Mouse (Mus musculus): Measurements from ENCODE around the gene Lin37. TPM values are rescaled to one million over a fixed set of nuclear protein-coding genes. Genes with fewer than 3 reads are reported as not detected.

The Lin37 gene
- polyA plus RNA-seq, 1 experiment from 2014 or later, result 49.1 TPM

DNA sequence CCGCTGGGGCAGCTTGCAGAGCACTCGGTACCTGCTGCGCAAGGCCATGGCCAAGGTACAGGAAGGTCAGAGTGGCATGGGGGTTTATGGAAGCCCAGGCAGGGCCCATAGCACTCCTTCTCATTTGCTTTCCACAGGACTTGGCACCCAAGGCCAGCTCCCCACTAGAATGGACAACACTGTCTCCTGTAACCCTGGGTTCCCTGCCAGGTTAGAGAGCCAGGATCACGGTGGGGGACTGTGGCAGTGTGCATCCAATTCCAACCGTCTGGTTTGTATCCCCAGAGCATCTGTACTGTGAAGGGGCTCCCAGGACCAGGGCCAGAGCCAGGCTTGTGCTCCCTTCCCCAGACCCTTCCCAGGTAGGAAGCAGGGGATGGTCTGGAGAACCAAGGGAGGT lies 38.8 kb downstream of the Lin37 start:
- WGBS, result 78% methylated on average over 5 of the region's 5 CpGs
- Histone ChIP-seq H3K4me3 (no peak overlapping the region), H3K27me3 (no peaks in the 10 kb centered on the region), H3K4me2 (replicated peaks) (no peak overlapping the region), H3K27ac (no peak overlapping the region), H3K9ac (no peak overlapping the region; the same call in 1 of the 2 replicates), H3K9me3 (no peaks in the 10 kb centered on the region), H3K36me3 (peaks cover 30% of the 10 kb centered on the region), H3K4me1 (peaks cover 2% of the 10 kb centered on the region)
- no peak for ATAC-seq (ENCODE audit: insufficient number of reproducible peaks, insufficient read depth, low FRiP score, low TSS enrichment)

DNA sequence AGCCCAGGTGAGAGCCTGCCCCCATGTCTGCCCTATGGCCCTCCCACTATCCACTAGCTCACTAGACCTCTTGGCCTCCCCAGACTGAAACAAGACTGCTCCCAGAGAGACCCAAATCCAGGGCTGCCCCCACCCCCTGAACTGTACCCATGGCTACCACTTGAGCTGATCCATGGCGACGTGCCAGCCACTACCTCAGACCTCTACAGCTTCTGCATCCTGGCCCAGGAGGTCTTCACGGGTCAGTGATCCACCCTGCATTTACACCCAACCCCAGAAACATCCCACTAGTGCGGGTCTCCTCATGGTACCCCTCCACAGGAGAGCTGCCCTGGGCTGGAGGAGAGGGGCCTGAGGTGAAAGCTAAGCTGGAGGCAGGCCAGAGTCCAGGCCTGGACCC lies 39.2 kb downstream of the Lin37 start:
- Histone ChIP-seq H3K9ac (no peak overlapping the region), H3K4me3 (no peak overlapping the region), H3K27me3 (no peaks in the 10 kb centered on the region), H3K9me3 (no peaks in the 10 kb centered on the region), H3K4me1 (no peaks in the 10 kb centered on the region), H3K36me3 (peaks cover 29% of the 10 kb centered on the region), H3K4me2 (replicated peaks) (no peak overlapping the region), H3K27ac (no peak overlapping the region)
- ATAC-seq (ENCODE audit: insufficient number of reproducible peaks, insufficient read depth, low FRiP score, low TSS enrichment), result no peak
- 75% methylated on average over 4 of the region's 4 CpGs for WGBS

DNA sequence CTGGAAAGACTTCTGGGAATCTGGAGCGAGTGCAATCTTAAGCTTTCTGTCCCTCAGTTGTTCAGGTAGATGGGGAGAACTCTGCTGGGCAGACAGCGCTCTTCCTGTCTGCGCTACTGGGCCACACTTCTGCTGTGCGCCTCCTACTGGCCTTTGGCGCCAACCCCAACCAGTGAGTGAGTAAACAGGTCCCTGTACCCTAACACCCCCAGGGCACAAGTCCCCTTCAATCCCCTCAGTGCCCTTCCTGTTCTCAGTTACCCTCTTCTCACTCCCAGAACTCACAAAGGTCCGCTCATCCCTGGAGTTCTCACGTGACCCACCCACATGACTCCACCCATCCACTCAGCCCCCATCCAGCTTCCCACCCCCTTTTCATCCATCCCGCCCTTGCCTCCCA lies 41.3 kb downstream of the Lin37 start:
- WGBS, result 29% methylated on average over 8 of the region's 8 CpGs
- H3K9ac ChIP-seq, result no peak overlapping the region
- H3K27ac ChIP-seq, result no peak overlapping the region
- no peaks in the 10 kb centered on the region for H3K9me3 ChIP-seq
- no peaks in the 10 kb centered on the region for H3K4me1 ChIP-seq
- H3K36me3 ChIP-seq, result peaks cover 10% of the 10 kb centered on the region
- no peaks in the 10 kb centered on the region; the same call in 1 of the 2 replicates for H3K27me3 ChIP-seq
- no peak overlapping the region for H3K4me3 ChIP-seq
- ATAC-seq (ENCODE audit: insufficient number of reproducible peaks, insufficient read depth, low FRiP score, low TSS enrichment), result no peak
- H3K4me2 ChIP-seq (replicated peaks), result no peak overlapping the region

DNA sequence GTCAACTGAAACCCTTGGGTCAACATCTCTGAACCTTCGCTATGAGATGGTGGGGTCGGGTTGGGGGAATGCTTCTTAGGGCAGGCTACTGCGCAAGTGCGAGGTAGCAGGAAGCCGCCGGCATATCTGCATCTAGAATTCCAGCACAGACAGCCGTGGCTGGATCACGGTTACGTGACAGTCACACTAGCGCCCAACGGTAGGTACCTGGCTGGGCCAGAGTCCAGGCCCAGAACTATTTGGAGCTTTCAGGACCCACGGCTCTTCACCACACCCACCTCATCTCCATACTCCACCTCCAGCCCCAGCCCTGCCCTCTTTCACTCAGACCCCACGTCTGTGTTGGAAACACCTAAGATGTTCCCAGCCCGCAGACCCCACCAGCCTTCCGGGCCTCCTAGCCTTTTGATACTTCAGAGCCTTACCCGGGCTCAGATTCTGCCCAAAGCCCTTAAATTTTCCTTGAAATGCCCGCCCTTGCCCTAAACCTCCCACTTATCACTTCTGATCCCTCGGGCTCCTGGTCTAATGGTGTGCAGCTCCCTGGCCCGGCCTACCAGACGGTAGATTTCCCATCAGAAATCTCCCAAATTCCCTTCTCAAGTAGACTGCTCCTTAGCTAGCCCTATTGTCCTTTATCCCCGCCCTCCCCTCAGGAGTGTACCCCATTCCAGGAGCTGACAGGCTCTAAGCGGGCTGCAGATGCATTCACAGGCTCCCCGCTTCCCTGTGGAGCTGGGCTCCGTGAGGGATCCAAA lies 44.5 kb downstream of the Lin37 start:
- H3K4me3 ChIP-seq, result no peak overlapping the region
- no peak overlapping the region for H3K4me2 ChIP-seq (replicated peaks)
- H3K9me3 ChIP-seq, result no peaks in the 10 kb centered on the region
- no peaks in the 10 kb centered on the region for H3K4me1 ChIP-seq
- H3K27me3 ChIP-seq, result no peaks in the 10 kb centered on the region; the same call in 1 of the 2 replicates
- WGBS, result 56% methylated on average over 24 of the region's 24 CpGs
- no peak for ATAC-seq (ENCODE audit: insufficient number of reproducible peaks, insufficient read depth, low FRiP score, low TSS enrichment)
- H3K9ac ChIP-seq, result no peak overlapping the region
- H3K27ac ChIP-seq, result no peak overlapping the region
- no peaks in the 10 kb centered on the region for H3K36me3 ChIP-seq

DNA sequence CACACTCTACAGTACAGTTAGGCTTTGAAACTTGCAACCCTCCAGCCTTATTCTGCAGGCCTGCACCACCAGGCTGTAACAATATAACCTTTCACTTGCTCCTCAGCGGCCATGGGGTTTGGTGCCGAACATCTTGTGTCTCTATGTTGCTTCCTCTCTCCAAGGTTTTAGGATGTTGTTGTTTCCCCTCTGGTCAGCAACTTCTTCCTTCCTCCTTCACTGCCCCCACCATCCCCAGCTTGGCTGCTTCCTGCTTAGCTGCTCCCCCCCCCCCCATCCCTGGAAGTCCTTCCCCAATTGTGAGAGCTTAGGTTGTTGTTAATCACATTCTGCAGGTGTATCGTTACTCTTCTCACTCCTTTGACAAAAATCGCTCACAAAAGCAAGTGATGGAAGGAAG lies 51.6 kb downstream of the Lin37 start:
- no peak overlapping the region for H3K4me3 ChIP-seq
- no peaks in the 10 kb centered on the region for H3K27me3 ChIP-seq
- no peaks in the 10 kb centered on the region for H3K4me1 ChIP-seq
- 59% methylated on average over 4 of the region's 4 CpGs for WGBS
- no peak for ATAC-seq (ENCODE audit: insufficient number of reproducible peaks, insufficient read depth, low FRiP score, low TSS enrichment)
- H3K27ac ChIP-seq, result no peak overlapping the region
- H3K36me3 ChIP-seq, result no peaks in the 10 kb centered on the region
- no peaks in the 10 kb centered on the region for H3K9me3 ChIP-seq
- H3K9ac ChIP-seq, result no peak overlapping the region
- no peak overlapping the region for H3K4me2 ChIP-seq (replicated peaks)

Small RNAs within 50 kb of the gene (microRNA-seq; reads per million reads assigned to microRNA genes)
- gene Gm38670 (1.3 reads per million), gene Mir3569 (0.54 reads per million)

Other genes starting within 250 kb of the Lin37 start
- 94.9 and 101 TPM in 2 replicates for gene Syne4, start 245.0 kb downstream of the Lin37 start, polyA plus RNA-seq (2016; fragmentation: Nextera tagmentation; extraction: Ambion mirVana)
- gene E130208F15Rik, start 238.1 kb downstream of the Lin37 start, polyA plus RNA-seq (2016; fragmentation: Nextera tagmentation; extraction: Ambion mirVana), result 0.87 and 2.9 TPM in 2 replicates
- gene Sdhaf1, start 235.9 kb downstream of the Lin37 start, polyA plus RNA-seq (2016; fragmentation: Nextera tagmentation; extraction: Ambion mirVana), result 21.8 and 23.4 TPM in 2 replicates
- 8.3 and 8.6 TPM in 2 replicates for gene Lrfn3, start 197.1 kb downstream of the Lin37 start, polyA plus RNA-seq (2016; fragmentation: Nextera tagmentation; extraction: Ambion mirVana)
- gene Tyrobp, start 146.1 kb downstream of the Lin37 start, polyA plus RNA-seq (2016; fragmentation: Nextera tagmentation; extraction: Ambion mirVana), result 16.7 and 18.7 TPM in 2 replicates
- gene Hcst, start 140.0 kb downstream of the Lin37 start, polyA plus RNA-seq (2016; fragmentation: Nextera tagmentation; extraction: Ambion mirVana), result 0.70 and 0.98 TPM in 2 replicates
- 2.1 and 2.9 TPM in 2 replicates for gene Nfkbid, start 138.1 kb downstream of the Lin37 start, polyA plus RNA-seq (2016; fragmentation: Nextera tagmentation; extraction: Ambion mirVana)
- gene Aplp1, start 114.3 kb downstream of the Lin37 start, polyA plus RNA-seq (2016; fragmentation: Nextera tagmentation; extraction: Ambion mirVana), result 66.5 and 74.7 TPM in 2 replicates
- gene Kirrel2, start 102.1 kb downstream of the Lin37 start, polyA plus RNA-seq (2016; fragmentation: Nextera tagmentation; extraction: Ambion mirVana), result 0.46 and 0.52 TPM in 2 replicates
- 0.10 and 0.29 TPM in 2 replicates for gene Nphs1, start 101.5 kb downstream of the Lin37 start, polyA plus RNA-seq (2016; fragmentation: Nextera tagmentation; extraction: Ambion mirVana)
- gene Prodh2, start 66.2 kb downstream of the Lin37 start, polyA plus RNA-seq (2016; fragmentation: Nextera tagmentation; extraction: Ambion mirVana), result not detected in 2 replicates
- gene Arhgap33, start 24.8 kb downstream of the Lin37 start, polyA plus RNA-seq (2016; fragmentation: Nextera tagmentation; extraction: Ambion mirVana), result 20.0 and 26.5 TPM in 2 replicates
- gene Hspb6, start 7.7 kb downstream of the Lin37 start, polyA plus RNA-seq (2016; fragmentation: Nextera tagmentation; extraction: Ambion mirVana), result 8.5 and 9.2 TPM in 2 replicates
- 15.6 and 16.0 TPM in 2 replicates for gene Proser3, start 7.5 kb downstream of the Lin37 start, polyA plus RNA-seq (2016; fragmentation: Nextera tagmentation; extraction: Ambion mirVana)
- gene U2af1l4, start 3.5 kb upstream of the Lin37 start, polyA plus RNA-seq (2016; fragmentation: Nextera tagmentation; extraction: Ambion mirVana), result 94.1 TPM in 2 replicates
- 16.5 and 17.4 TPM in 2 replicates for gene Gm49396, start 3.5 kb upstream of the Lin37 start, polyA plus RNA-seq (2016; fragmentation: Nextera tagmentation; extraction: Ambion mirVana)
- 132 and 138 TPM in 2 replicates for gene Psenen, start 3.8 kb upstream of the Lin37 start, polyA plus RNA-seq (2016; fragmentation: Nextera tagmentation; extraction: Ambion mirVana)
- gene Igflr1, start 5.6 kb upstream of the Lin37 start, polyA plus RNA-seq (2016; fragmentation: Nextera tagmentation; extraction: Ambion mirVana), result 4.1 and 5.5 TPM in 2 replicates
- gene Kmt2b, start 28.9 kb upstream of the Lin37 start, polyA plus RNA-seq (2016; fragmentation: Nextera tagmentation; extraction: Ambion mirVana), result 11.6 and 12.6 TPM in 2 replicates
- 0.17 and 0.19 TPM in 2 replicates for gene Zbtb32, start 39.1 kb upstream of the Lin37 start, polyA plus RNA-seq (2016; fragmentation: Nextera tagmentation; extraction: Ambion mirVana)
- gene Upk1a, start 53.0 kb upstream of the Lin37 start, polyA plus RNA-seq (2016; fragmentation: Nextera tagmentation; extraction: Ambion mirVana), result 0.37 and 0.73 TPM in 2 replicates
- 761 and 784 TPM in 2 replicates for gene Cox6b1, start 66.3 kb upstream of the Lin37 start, polyA plus RNA-seq (2016; fragmentation: Nextera tagmentation; extraction: Ambion mirVana)
- not detected in 2 replicates for gene Etv2, start 76.0 kb upstream of the Lin37 start, polyA plus RNA-seq (2016; fragmentation: Nextera tagmentation; extraction: Ambion mirVana)
- gene Rbm42, start 90.5 kb upstream of the Lin37 start, polyA plus RNA-seq (2016; fragmentation: Nextera tagmentation; extraction: Ambion mirVana), result 151 and 154 TPM in 2 replicates
- gene Haus5, start 105.2 kb upstream of the Lin37 start, polyA plus RNA-seq (2016; fragmentation: Nextera tagmentation; extraction: Ambion mirVana), result 54.8 and 59.3 TPM in 2 replicates
- not detected in 2 replicates for gene Pmis2, start 111.8 kb upstream of the Lin37 start, polyA plus RNA-seq (2016; fragmentation: Nextera tagmentation; extraction: Ambion mirVana)
- gene 2200002J24Rik, start 139.1 kb upstream of the Lin37 start, polyA plus RNA-seq (2016; fragmentation: Nextera tagmentation; extraction: Ambion mirVana), result not detected in 2 replicates
- 0.50 and 0.96 TPM in 2 replicates for gene Atp4a, start 152.4 kb upstream of the Lin37 start, polyA plus RNA-seq (2016; fragmentation: Nextera tagmentation; extraction: Ambion mirVana)
- 156 and 166 TPM in 2 replicates for gene Tmem147, start 169.7 kb upstream of the Lin37 start, polyA plus RNA-seq (2016; fragmentation: Nextera tagmentation; extraction: Ambion mirVana)
- 0.62 and 0.97 TPM in 2 replicates for gene Gapdhs, start 183.8 kb upstream of the Lin37 start, polyA plus RNA-seq (2016; fragmentation: Nextera tagmentation; extraction: Ambion mirVana)
- 1.1 and 1.3 TPM in 2 replicates for gene Sbsn, start 191.6 kb upstream of the Lin37 start, polyA plus RNA-seq (2016; fragmentation: Nextera tagmentation; extraction: Ambion mirVana)
- gene Dmkn, start 203.9 kb upstream of the Lin37 start, polyA plus RNA-seq (2016; fragmentation: Nextera tagmentation; extraction: Ambion mirVana), result 0.32 TPM in 1 of 2 replicates, not detected in the other
- gene Krtdap, start 228.1 kb upstream of the Lin37 start, polyA plus RNA-seq (2016; fragmentation: Nextera tagmentation; extraction: Ambion mirVana), result 1.0 and 1.1 TPM in 2 replicates